Mouse (Mus musculus) olfactory bulb, adult 2 months (tissue): ENCODE data around the gene Dtnb. TPM values are rescaled to one million over a fixed set of nuclear protein-coding genes. Genes with fewer than 3 reads are reported as not detected.

ENCODE experiments used
- H3K27ac ChIP-seq: fragments of 200-500 bp; 2 replicates; pipeline ENCODE4 v1.5.1; 2012; ENCODE audit warnings: low read depth, low read length; ENCODE audit not compliant: insufficient read depth
- H3K4me1 ChIP-seq: fragments of 200-500 bp; 2 replicates; pipeline ENCODE4 v1.6.1; 2012; ENCODE audit warnings: low read length; ENCODE audit not compliant: control insufficient read depth, insufficient read depth
- H3K4me3 ChIP-seq: fragments of 200-500 bp; 2 replicates; pipeline ENCODE4 v1.5.1; 2012; ENCODE audit warnings: mild to moderate bottlenecking, low read depth, low read length, moderate library complexity; ENCODE audit not compliant: insufficient read depth
- CTCF ChIP-seq: fragments of 200-500 bp; IDR thresholded peaks from 2 replicates; pipeline ENCODE4 v1.5.1; 2012; ENCODE audit warnings: low read depth, mild to moderate bottlenecking, low read length, moderate library complexity; ENCODE audit not compliant: insufficient read depth
- POLR2A ChIP-seq: fragments of 200-500 bp; IDR thresholded peaks from 2 replicates; pipeline ENCODE4 v1.6.1; 2012; ENCODE audit warnings: mild to moderate bottlenecking, low read depth, low read length, moderate library complexity; ENCODE audit not compliant: insufficient read depth
- WGBS: fragments of 180-500 bp; shearing (Covaris S2); methylation state at CpG from one replicate; pipeline ENCODE4 v1.1.7; 2018; 5-methylcytosine and 5-hydroxymethylcytosine counted together
- polyA plus RNA-seq: library from polyadenylated mRNA; stranded (reverse); fragments of >200 nt; gene quantifications from 2 replicates; pipeline ENCODE4 v1.2.4, GENCODE M21; 2012; ENCODE audit warnings: low replicate concordance; ENCODE audit not compliant: missing spikeins, insufficient read depth, insufficient read length

Gene Dtnb
- polyA plus RNA-seq, 1 experiment, result not detected

GRCm38 (mm10) chr12:3585525-3585924 lies 13.3 kb downstream of the Dtnb start:
- Histone ChIP-seq H3K4me1 (no peaks in the 10 kb centered on the region), H3K27ac (no peak overlapping the region), H3K4me3 (no peak overlapping the region)
- 83% methylated on average over 4 of the region's 4 CpGs for WGBS
- TF ChIP-seq POLR2A (no peak), CTCF (no peak)

GRCm38 (mm10) chr12:3587010-3587409 lies 14.8 kb downstream of the Dtnb start:
- Histone ChIP-seq H3K27ac (no peak overlapping the region), H3K4me1 (peaks cover 6% of the 10 kb centered on the region), H3K4me3 (no peak overlapping the region)
- TF ChIP-seq CTCF, result no peak
- TF ChIP-seq POLR2A, result no peak
- 98% methylated on average over 1 of the region's 1 CpGs for WGBS

- Histone ChIP-seq H3K4me3 (no peak overlapping the region), H3K27ac (no peak overlapping the region), H3K4me1 (peaks cover 6% of the 10 kb centered on the region)
- WGBS, result 98% methylated on average over 9 of the region's 9 CpGs
- no peak for TF ChIP-seq CTCF
- TF ChIP-seq POLR2A, result no peak
Observed at GRCm38 (mm10) chr12:3590039-3590438, 17.9 kb downstream of the Dtnb start.

- Histone ChIP-seq H3K4me3 (no peak overlapping the region), H3K27ac (no peak overlapping the region), H3K4me1 (peaks cover 6% of the 10 kb centered on the region)
- WGBS, result 73% methylated on average over 10 of the region's 10 CpGs
- TF ChIP-seq CTCF (no peak), POLR2A (no peak)
Observed at GRCm38 (mm10) chr12:3591595-3591994, 19.4 kb downstream of the Dtnb start.

DNA sequence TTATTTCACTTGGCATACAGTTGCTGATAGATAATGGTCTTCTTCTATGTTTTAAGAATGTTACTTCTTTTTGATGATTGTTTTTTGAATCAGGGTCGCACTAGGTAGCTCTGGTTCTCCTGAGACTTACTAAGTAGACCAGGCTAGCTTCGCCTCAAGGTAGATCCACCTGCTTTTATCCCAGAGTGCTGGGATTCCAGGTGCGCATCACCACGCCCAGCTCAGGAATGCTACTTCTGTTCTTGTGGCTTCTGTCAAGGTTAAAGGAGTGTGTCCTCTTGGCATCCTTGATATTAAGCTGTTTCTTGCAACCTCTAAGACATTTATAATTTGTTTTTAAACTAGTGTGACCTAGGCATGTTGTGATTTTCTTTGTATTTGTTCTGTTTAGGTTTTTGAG lies 30.6 kb downstream of the Dtnb start:
- no peak overlapping the region for H3K27ac ChIP-seq
- no peaks in the 10 kb centered on the region for H3K4me1 ChIP-seq
- H3K4me3 ChIP-seq, result no peak overlapping the region
- TF ChIP-seq CTCF, result no peak
- no peak for TF ChIP-seq POLR2A
- WGBS, result 96% methylated on average over 4 of the region's 4 CpGs

GRCm38 (mm10) chr12:3606202-3606601 lies 34.0 kb downstream of the Dtnb start:
- 82% methylated on average over 7 of the region's 7 CpGs for WGBS
- TF ChIP-seq POLR2A, result no peak
- Histone ChIP-seq H3K4me1 (no peaks in the 10 kb centered on the region), H3K4me3 (no peak overlapping the region), H3K27ac (no peak overlapping the region)

DNA sequence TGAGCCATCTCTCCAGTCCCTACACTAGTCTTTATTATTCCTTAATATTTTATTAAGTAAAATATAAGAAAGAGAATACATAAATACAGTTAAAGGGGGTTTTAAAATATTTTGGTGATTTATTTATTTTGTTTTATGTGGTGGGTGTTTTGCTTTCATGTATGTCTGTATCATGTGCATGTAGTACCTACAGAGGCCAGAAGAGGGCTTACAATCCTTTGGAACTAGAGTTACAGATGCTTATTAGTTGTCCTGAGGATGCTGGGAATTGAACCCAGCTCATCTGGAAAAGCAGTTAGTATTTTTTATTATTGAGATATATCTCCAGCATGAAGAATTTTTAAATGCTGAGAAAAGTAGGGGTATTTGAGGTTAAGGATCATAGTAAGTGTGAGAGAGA lies 37.6 kb downstream of the Dtnb start:
- TF ChIP-seq CTCF (no peak), POLR2A (no peak)
- H3K4me3 ChIP-seq, result no peak overlapping the region
- H3K27ac ChIP-seq, result no peak overlapping the region
- no peaks in the 10 kb centered on the region for H3K4me1 ChIP-seq

- Histone ChIP-seq H3K27ac (no peak overlapping the region), H3K4me3 (no peak overlapping the region), H3K4me1 (no peaks in the 10 kb centered on the region)
- 51% methylated on average over 7 of the region's 7 CpGs for WGBS
- TF ChIP-seq POLR2A (no peak), CTCF (no peak)
Observed at GRCm38 (mm10) chr12:3611871-3612270, 39.7 kb downstream of the Dtnb start.

GRCm38 (mm10) chr12:3615041-3615440 lies 42.9 kb downstream of the Dtnb start:
- no peak overlapping the region for H3K4me3 ChIP-seq
- H3K27ac ChIP-seq, result no peak overlapping the region
- TF ChIP-seq CTCF (no peak), POLR2A (no peak)
- WGBS, result 97% methylated on average over 8 of the region's 8 CpGs
- H3K4me1 ChIP-seq, result no peaks in the 10 kb centered on the region

DNA sequence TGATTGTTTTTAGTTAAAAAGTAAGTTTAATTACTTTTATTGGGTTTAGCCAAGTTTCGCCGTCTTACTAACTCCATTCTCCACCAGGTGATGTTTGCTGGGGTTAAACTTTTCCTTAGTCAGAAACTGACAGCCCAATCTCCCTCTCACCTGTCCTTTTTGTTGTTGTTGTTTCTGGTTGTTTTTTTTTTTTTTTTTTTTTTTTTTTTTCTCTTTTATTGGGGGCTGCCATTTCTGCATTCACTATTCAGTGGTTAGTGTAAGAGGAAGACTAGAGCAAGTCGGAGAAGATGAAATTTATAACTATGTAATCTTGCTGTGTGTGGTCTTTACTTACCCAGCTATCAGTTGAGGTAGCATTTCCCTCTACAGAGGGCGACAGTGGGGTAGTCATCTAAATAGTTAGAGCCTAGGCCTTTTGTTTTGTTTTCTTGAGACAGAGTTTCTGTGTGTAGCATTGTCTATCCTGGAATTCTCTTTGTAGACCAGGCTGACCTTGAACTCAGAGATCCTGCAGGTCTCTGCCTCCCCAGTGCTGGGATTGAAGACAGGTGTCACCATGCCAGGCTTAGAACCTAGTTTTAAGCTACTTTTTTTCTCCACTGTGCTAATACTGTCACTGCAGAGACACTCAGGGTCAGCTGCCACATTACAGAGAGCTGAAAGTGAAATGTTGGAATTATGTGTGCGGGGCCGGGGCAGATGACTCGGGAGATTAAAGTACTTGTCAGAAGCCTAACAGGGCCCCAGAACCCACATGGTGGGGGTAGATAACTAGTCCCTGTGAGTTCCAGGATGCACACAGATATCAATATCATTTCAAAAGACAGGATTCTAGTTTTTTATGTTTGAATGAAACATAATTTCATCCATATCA lies 46.2 kb downstream of the Dtnb start:
- Histone ChIP-seq H3K4me1 (no peaks in the 10 kb centered on the region), H3K4me3 (no peak overlapping the region), H3K27ac (no peak overlapping the region)
- no peak for TF ChIP-seq CTCF
- 92% methylated on average over 7 of the region's 7 CpGs for WGBS
